Mouse (Mus musculus) heart, adult 18-20 months (tissue): ENCODE results near the gene Sf3b1. TPM values are rescaled to one million over a fixed set of nuclear protein-coding genes. Genes with fewer than 3 reads are reported as not detected.
"Not testable (repeated sequence)": the region's sequence is repeated elsewhere in the genome, so short reads cannot be mapped to it uniquely, and the experiment has no call there.

Experiments
- DNase-seq, 2 experiments: peaks; one replicate each; pipeline ENCODE4 v3.0.0; 2021 to 2022; ENCODE audit warnings: mixed read lengths in 1 of 2
- long read RNA-seq, 2 experiments: library from polyadenylated mRNA; stranded (forward); transcript quantifications; one replicate each; pipeline ENCODE4 v2.0.0; 2021
- total RNA-seq, 2 experiments: library from RNA; stranded (reverse); gene quantifications; 2 replicates each; pipeline ENCODE4 v1.2.3; 2021

Gene Sf3b1
- 10 to 100 TPM; 66.1 to 77.2 TPM for total RNA-seq
- long read RNA-seq, experiment 1, full-length matches to known transcripts = 34 of 46 reads
- long read RNA-seq, experiment 1, partial matches to known transcripts = 8 of 46 reads
- long read RNA-seq, experiment 1, other reads (novel, unspliced or antisense) = 4 of 46 reads
- long read RNA-seq, experiment 2, full-length matches to known transcripts = 18 of 19 reads
- long read RNA-seq, experiment 2, partial matches to known transcripts = 0 of 19 reads
- long read RNA-seq, experiment 2, other reads (novel, unspliced or antisense) = 1 of 19 reads

- DNase-seq = peak; percentile 97
Measured at GRCm38 (mm10) chr1:55027253-55027801, at the start of gene Sf3b1. TSS of gene Sf3b1 (minus strand) at chr1:55027481.

- DNase-seq = no peak
Measured at GRCm38 (mm10) chr1:55076395-55076743, 49.1 kb upstream of the Sf3b1 start.

- DNase-seq = no peak
Measured at GRCm38 (mm10) chr1:55075652-55076394, 48.5 kb upstream of the Sf3b1 start.

- DNase-seq = no peak
Measured at GRCm38 (mm10) chr1:55074757-55075156, 47.5 kb upstream of the Sf3b1 start.

GRCm38 (mm10) chr1:55072328-55072727 is 45.0 kb upstream of the Sf3b1 start:
- not testable (repeated sequence) for DNase-seq

GRCm38 (mm10) chr1:55061772-55062171 is 34.5 kb upstream of the Sf3b1 start:
- no peak for DNase-seq

- no peak for DNase-seq
Measured at GRCm38 (mm10) chr1:55061099-55061498, 33.8 kb upstream of the Sf3b1 start.

GRCm38 (mm10) chr1:55058383-55058782 is 31.1 kb upstream of the Sf3b1 start:
- DNase-seq = not testable (repeated sequence)

GRCm38 (mm10) chr1:55055322-55056115 is 28.2 kb upstream of the Sf3b1 start:
- DNase-seq = no peak

- no peak for DNase-seq
Measured at GRCm38 (mm10) chr1:55053596-55053995, 26.3 kb upstream of the Sf3b1 start.

GRCm38 (mm10) chr1:55053005-55053404 is 25.7 kb upstream of the Sf3b1 start:
- DNase-seq = peak in 1 of 2 experiments; percentile 90

GRCm38 (mm10) chr1:55052355-55052953 is 25.2 kb upstream of the Sf3b1 start, which contains the start of gene Coq10b:
TSS of gene Coq10b (plus strand) at chr1:55052770.
- peak; percentile 99 for DNase-seq

- DNase-seq = no peak
Measured at GRCm38 (mm10) chr1:55051671-55052070, 24.4 kb upstream of the Sf3b1 start.

- DNase-seq = no peak
Measured at GRCm38 (mm10) chr1:55048841-55049587, 21.7 kb upstream of the Sf3b1 start.

- DNase-seq = no peak
Measured at GRCm38 (mm10) chr1:55043164-55043563, 15.9 kb upstream of the Sf3b1 start.

- no peak for DNase-seq
Measured at GRCm38 (mm10) chr1:55042246-55042645, 15.0 kb upstream of the Sf3b1 start.

GRCm38 (mm10) chr1:55041691-55042090 is 14.4 kb upstream of the Sf3b1 start:
- no peak for DNase-seq

GRCm38 (mm10) chr1:55039944-55040343 is 12.7 kb upstream of the Sf3b1 start:
- no peak for DNase-seq

GRCm38 (mm10) chr1:55031026-55031779 is 3.9 kb upstream of the Sf3b1 start:
- no peak for DNase-seq

- no peak for DNase-seq
Measured at GRCm38 (mm10) chr1:55029446-55029845, 2.2 kb upstream of the Sf3b1 start.
